Mouse (Mus musculus): Measurements from ENCODE around the gene Srek1ip1.
A peak's percentile ranks its signal among the peaks of the same experiment; 100 is the strongest.

The Srek1ip1 gene

DNA sequence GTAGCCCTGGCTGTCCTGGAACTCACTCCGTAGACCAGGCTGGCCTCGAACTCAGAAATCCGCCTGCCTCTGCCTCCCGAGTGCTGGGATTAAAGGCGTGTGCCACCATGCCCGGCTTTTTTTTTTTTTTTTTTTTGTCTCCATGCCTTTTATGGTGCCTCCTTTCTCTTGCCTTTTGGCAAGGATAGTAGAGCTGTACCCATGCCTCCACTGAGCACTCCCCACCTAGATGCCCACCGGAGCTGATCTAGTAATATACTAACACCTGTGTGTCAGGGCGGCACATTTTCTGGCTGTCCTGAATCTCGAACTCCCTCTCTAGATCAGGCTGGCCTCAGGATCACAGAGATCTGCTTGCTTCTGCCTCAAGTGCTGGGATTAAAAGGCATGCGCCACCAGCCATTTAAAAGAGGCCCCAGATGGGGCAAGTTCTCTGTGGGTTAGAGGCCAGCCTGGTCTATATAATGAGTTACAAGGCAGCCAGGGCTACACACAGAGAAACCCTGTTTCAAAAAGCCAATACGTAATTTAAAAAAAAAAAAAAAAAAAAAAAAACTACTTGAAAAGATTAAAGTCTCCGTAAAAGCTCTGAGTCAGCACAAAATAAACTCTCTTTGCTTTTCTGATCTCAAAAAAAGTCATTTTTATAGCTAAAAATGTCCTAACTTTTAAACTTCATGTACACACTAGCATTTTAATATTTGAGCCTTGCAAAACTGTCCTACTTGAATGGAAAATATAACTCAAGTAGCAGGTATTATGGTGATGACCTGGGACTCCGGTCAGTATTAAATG is 51.2 kb downstream of the Srek1ip1 start:
- no peak for DNase-seq

DNA sequence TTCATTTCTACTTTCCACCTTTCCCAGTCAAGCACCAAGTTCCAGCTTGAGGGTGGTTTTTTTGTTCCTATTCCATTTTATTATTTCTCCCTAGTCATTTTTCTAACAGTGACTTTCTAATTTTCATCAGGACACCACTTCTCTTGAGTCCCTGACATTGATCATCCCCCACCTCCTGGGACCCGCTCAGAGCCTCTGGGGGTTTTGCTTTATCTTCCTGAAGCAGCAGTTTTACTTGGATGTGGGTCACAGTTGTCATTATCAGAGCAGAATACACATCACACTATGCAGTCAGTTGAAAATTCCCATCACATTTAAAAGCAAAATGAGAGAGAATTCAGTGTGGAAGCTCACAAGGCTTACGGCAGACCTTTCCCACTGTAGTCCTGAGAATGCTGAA is 61.4 kb downstream of the Srek1ip1 start:
- DNase-seq, result no peak

DNA sequence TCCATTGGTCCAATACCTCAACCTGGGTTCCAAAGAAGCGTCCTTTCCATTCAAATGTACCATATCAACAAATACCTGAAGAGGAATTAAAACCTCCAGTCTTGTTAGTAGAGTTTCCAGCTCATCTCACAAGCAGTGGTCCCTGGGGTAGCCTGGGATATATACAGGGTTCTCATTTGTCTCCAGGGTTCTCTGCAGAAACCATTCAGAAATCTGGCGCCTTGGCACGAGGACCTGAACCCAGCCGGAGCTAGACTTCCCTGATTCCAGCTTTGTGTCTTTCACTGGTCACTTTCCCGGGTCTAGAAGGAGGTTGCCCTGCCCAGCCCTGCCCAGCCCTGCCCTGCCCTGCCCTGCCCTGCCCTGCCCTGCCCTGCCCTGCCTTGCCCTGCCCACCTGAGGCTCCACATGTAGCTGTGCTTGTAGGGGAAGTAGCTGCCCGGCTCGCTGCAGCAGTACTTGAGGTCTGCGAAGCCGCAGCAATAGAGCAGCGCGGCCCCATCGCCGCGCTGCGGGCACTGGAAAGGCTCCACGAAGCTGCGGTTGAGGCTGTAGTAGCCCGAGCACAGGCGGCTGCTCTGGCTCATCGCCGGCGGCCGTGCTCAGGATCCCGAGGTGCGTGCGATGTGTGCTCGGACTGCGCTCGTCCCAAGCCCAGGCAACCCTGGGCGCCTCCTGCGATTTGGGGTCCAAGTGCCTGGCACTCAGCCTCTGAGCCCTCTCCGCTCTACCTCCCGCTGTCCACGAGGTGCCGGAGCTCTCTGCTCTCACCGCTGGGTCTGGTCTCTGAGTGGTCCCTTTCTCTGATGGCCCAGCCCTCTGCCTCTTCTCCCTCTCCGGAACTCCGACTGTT is 71.1 kb downstream of the Srek1ip1 start, which contains the start of gene Shisal2b:
TSS of gene Shisal2b (minus strand) at position 767 of the 853 bp plus-strand sequence.
- DNase-seq, result peak; percentile 19

DNA sequence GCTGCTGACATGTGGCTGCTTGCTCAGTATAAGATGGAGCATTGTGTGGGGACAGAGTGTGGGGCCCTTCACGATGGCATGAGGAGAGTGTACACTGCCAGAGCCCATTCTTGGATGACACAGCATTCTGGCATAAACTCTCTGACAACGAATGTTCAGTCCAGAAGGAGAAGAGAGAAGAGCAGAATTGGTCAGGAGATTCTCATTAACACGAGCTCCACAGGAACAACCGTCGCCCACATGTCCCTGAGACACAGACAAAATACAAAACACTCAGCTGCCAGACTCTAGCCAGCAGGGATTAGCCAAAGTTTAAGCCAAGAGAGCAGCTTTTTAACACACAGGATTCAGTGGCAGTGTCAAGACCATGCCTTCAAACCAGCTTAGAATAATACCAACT is 74.4 kb downstream of the Srek1ip1 start:
- DNase-seq, result no peak

DNA sequence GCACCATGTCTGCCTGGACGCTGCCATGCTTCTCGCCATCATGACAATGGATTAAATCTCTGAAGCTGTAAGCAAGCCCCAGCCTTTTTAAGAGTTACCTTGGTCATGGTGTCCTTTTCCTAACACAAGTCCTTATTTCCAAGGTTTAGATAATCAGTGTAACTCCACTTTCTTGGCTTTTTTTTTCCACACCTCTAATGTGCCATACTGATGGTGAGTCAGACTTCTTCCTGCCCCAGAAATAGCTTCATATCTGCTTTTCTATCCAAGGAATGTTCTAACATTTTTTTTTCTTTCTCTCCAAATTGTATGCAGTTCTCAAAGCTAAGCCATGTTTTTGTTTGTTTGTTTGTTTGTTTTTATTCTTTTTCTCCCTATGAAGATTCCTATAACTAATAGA is 77.6 kb downstream of the Srek1ip1 start:
- no peak for DNase-seq

DNA sequence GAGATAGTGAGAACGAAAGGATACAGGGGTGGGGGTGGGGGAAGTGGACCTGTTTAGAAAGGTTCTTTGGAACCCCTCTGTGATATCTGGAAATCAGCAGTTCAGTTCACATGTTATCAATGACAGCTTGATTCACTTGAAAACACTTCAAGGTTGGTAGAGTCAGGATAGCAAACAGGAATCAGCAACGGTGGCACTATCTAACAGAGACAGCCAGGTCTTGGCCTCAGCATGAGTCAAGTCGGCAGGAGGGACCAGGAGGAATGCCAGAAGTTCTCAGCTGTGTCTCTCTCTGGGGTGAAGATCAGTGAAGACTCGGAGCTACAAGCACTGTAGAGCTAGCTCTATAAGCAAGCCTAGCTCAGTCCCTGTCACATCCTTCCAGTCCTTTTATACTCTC is 86.2 kb downstream of the Srek1ip1 start:
- DNase-seq, result no peak

DNA sequence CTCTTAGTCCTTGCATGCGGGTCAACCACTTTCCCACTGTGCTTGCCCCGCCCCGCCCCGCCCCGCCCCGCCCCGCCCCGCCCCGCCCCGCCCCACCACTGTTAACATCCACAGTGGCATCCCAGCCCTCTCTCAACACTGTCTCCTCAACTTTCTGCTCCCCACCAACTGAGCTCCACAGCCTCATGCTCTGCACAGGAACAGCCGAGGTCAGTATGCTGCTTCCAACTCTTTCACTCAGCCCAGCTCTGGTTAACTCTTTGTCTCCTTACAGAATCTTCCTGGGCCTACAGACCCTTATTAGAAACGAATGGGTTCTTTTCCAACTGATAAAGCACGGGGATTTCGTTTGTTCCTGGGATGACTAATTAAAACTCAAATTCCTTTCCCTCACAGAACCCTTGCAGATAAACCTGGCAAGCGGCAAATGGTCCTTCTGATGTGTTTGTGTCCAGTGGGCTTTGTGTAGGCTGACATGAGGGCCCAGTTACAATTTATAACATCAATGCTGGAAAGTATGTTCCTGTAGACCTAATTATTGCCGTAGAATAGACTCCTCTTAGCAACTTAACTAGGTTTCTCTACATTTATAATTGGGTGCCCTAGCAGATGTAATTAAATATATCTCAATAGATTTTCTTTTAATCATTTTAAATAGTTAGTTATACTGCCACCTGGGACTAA is 91.4 kb downstream of the Srek1ip1 start:
- DNase-seq, result peak; percentile 4

DNA sequence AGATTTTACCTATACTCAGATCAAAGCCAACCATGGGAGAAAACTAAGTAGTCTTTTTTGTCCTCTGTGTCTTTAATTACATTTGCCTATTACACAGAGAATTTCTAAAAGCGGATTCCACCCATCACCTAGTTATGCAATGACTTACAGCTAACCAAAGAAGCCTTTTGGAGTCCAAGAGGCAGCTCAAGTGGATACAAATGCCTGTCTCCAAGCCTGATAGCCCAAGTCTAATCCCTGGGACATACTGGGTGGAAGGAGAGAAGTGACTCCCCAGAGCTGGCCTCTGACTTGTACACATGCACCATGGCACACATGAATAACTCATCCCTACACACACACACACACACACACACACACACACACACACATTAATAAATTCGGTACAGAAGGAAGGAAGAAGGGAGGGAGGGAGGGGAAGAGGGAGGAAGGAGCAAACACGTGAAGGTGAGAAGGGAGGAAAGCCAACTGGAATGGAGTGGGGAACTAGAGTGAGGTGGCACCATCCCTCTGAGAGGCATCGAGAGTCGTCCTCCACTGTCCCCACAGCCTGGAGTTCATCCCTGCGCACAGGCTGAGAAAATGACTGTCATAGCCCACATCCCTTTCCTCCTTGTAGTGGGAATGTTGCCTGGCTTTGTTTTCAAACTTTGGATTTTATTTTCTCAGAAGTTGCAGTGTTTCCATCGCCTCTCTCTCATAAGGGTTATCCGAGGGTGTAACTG is 94.2 kb downstream of the Srek1ip1 start:
- DNase-seq, result no peak
